ENCODE assay signal across 8 mouse cellular contexts in the genomic region with DNA sequence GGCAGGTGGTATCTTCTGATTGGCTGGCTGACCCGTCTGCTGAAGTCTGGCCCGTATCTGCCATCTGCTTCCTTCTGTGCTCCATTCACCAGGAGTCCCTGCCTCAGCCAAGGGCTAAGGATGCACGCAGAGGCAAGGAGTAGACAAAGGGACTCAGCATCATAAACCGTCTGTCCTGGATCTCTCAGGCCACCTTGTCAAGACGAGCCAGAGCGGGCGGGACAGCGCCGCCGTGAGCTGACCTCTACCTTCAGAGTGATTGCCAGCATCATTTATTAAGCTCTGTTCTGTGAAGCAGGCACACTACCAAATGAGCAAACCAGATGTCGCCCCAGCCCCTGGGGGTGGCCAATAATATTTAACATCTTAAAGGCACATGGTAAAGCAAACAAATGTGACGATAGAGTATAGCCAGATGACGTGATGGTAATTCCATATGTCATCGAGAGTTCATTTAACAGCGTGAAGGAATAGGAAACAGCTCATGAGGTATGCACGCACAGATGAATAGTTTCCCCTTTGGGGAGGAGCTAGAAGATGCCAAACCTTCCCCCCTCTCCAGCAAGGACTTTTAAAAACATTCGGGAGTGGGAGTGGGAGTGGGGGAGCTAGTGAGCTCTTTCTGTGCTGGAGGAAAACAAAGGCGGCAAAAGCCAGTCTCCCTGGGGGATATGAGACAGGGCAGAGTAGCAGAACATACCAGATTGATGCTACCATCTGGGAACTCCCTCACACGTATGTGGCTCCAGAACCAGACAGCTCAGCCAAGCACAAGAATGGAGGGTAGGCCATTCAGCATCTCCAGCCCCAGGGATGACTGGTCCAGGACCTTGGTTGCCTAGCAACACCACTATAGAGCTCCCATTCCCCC.
DNase-seq lines count a peak whose midpoint lies in the region; ATAC-seq and TF ChIP-seq lines count a peak whose summit lies in the region.

No protein-coding gene starts in this region.

- TF ChIP-seq CTCF in kidney, adult 2 months (conservative IDR thresholded peaks at IDR 0.05; ENCODE audit: insufficient read depth, insufficient read length, low read depth, low read length), result no peak

- H3K27ac ChIP-seq in intestine, embryonic 16.5 days (ENCODE audit: low read length), result no peak overlapping the region
- no peak overlapping the region for H3K27ac ChIP-seq in intestine, embryonic 15.5 days
- peak overlapping the region; percentile 56; the same call in 1 of the 2 replicates for H3K27ac ChIP-seq in forebrain, embryonic 10.5 days
- peak overlapping the region; percentile 68 for H3K27ac ChIP-seq in neural tube, embryonic 15.5 days (replicated peaks)
- H3K27ac ChIP-seq in kidney, adult 2 months (ENCODE audit: insufficient read depth, low read depth, low read length), result no peak overlapping the region
- H3K27ac ChIP-seq in liver, embryonic 12.5 days, result no peak overlapping the region

- H3K9me3 ChIP-seq in intestine, embryonic 16.5 days (ENCODE audit: control insufficient read depth, low read length), result no peaks in the 10 kb centered on the region
- no peaks in the 10 kb centered on the region for H3K9me3 ChIP-seq in intestine, embryonic 15.5 days
- H3K9me3 ChIP-seq in forebrain, embryonic 10.5 days, result no peaks in the 10 kb centered on the region
- no peaks in the 10 kb centered on the region for H3K9me3 ChIP-seq in neural tube, embryonic 15.5 days (replicated peaks)
- H3K9me3 ChIP-seq in liver, embryonic 12.5 days (replicated peaks), result no peaks in the 10 kb centered on the region

- no peaks in the 10 kb centered on the region for H3K36me3 ChIP-seq in intestine, embryonic 16.5 days (ENCODE audit: control insufficient read depth, insufficient read depth, low read length)
- no peaks in the 10 kb centered on the region for H3K36me3 ChIP-seq in intestine, embryonic 15.5 days
- peaks cover 51% of the 10 kb centered on the region for H3K36me3 ChIP-seq in forebrain, embryonic 10.5 days (replicated peaks)
- no peaks in the 10 kb centered on the region for H3K36me3 ChIP-seq in neural tube, embryonic 15.5 days
- no peaks in the 10 kb centered on the region for H3K36me3 ChIP-seq in kidney, adult 2 months (ENCODE audit: control insufficient read depth, insufficient read depth, low read length)
- no peaks in the 10 kb centered on the region for H3K36me3 ChIP-seq in liver, embryonic 12.5 days

- ATAC-seq in intestine, embryonic 16.5 days, result 0 out of 2 replicates have a peak, but pooled peaks have one; percentile 36
- ATAC-seq in intestine, embryonic 15.5 days, result no peak
- ATAC-seq in neural tube, embryonic 15.5 days (ENCODE audit: low FRiP score), result peak; percentile 79
- no peak for ATAC-seq in liver, embryonic 12.5 days

- TF ChIP-seq POLR2A in kidney, adult 2 months (IDR thresholded peaks at IDR 0.05; ENCODE audit: low read depth, low read length), result no peak

- 68% methylated on average over 19 of the region's 19 CpGs for WGBS in intestine, embryonic 16.5 days
- 71% methylated on average over 19 of the region's 19 CpGs for WGBS in intestine, embryonic 15.5 days
- 89% methylated on average over 19 of the region's 19 CpGs for WGBS in forebrain, embryonic 10.5 days
- WGBS in neural tube, embryonic 15.5 days, result 13% methylated on average over 19 of the region's 19 CpGs
- whole genome bisulfite sequencing in kidney, adult 2 months, result 68% methylated on average over 19 of the region's 19 CpGs
- WGBS in liver, embryonic 12.5 days (ENCODE audit: insufficient replicate concordance), result 68% methylated on average over 19 of the region's 19 CpGs

- DNase-seq in forebrain, embryonic 10.5 days (ENCODE audit: extremely low spot score, low spot score), result no peak
- DNase-seq in layer of hippocampus, postnatal 25 days (ENCODE audit: extremely low spot score in 1 of 2, low spot score in 1 of 2), result peak; percentile 48 to 51
- DNase-seq in kidney, adult 2 months, result no peak
- DNase-seq in urinary bladder, postnatal 36 days (ENCODE audit: low spot score in 2 of 2), result no peak

- H3K4me3 ChIP-seq in intestine, embryonic 16.5 days (ENCODE audit: low read length), result no peak overlapping the region
- no peak overlapping the region for H3K4me3 ChIP-seq in intestine, embryonic 15.5 days (replicated peaks)
- no peak overlapping the region for H3K4me3 ChIP-seq in forebrain, embryonic 10.5 days
- no peak overlapping the region for H3K4me3 ChIP-seq in neural tube, embryonic 15.5 days (replicated peaks)
- no peak overlapping the region for H3K4me3 ChIP-seq in kidney, adult 2 months (ENCODE audit: insufficient read depth, low read depth, low read length)
- no peak overlapping the region for H3K4me3 ChIP-seq in liver, embryonic 12.5 days

- H3K4me1 ChIP-seq in intestine, embryonic 16.5 days (ENCODE audit: control insufficient read depth, insufficient read depth, low read length), result no peaks in the 10 kb centered on the region
- H3K4me1 ChIP-seq in intestine, embryonic 15.5 days (replicated peaks), result 0 out of 2 replicates have a peak, but pooled peaks cover 3% of the 10 kb centered on the region
- H3K4me1 ChIP-seq in forebrain, embryonic 10.5 days, result peaks cover 56% of the 10 kb centered on the region
- H3K4me1 ChIP-seq in neural tube, embryonic 15.5 days, result peaks cover 62% of the 10 kb centered on the region
- no peaks in the 10 kb centered on the region for H3K4me1 ChIP-seq in kidney, adult 2 months (ENCODE audit: control insufficient read depth, insufficient read depth, low read length)
- peaks cover 5% of the 10 kb centered on the region for H3K4me1 ChIP-seq in liver, embryonic 12.5 days

- no peaks in the 10 kb centered on the region for H3K27me3 ChIP-seq in intestine, embryonic 16.5 days (replicated peaks; ENCODE audit: control insufficient read depth, insufficient read depth, low read length)
- H3K27me3 ChIP-seq in intestine, embryonic 15.5 days (replicated peaks), result no peaks in the 10 kb centered on the region
- H3K27me3 ChIP-seq in forebrain, embryonic 10.5 days (ENCODE audit: poor library complexity, severe bottlenecking), result no peaks in the 10 kb centered on the region
- H3K27me3 ChIP-seq in neural tube, embryonic 15.5 days (replicated peaks), result no peaks in the 10 kb centered on the region
- no peaks in the 10 kb centered on the region for H3K27me3 ChIP-seq in kidney, adult 2 months (replicated peaks; ENCODE audit: control insufficient read depth, insufficient read depth, low read length)
- H3K27me3 ChIP-seq in liver, embryonic 12.5 days (replicated peaks), result peaks cover 19% of the 10 kb centered on the region; the same call in 1 of the 2 replicates

- H3K9ac ChIP-seq in intestine, embryonic 16.5 days (ENCODE audit: low read depth, low read length), result no peak overlapping the region
- H3K9ac ChIP-seq in intestine, embryonic 15.5 days, result no peak overlapping the region
- no peak overlapping the region for H3K9ac ChIP-seq in neural tube, embryonic 15.5 days (replicated peaks)
- H3K9ac ChIP-seq in liver, embryonic 12.5 days, result no peak overlapping the region

- H3K4me2 ChIP-seq in intestine, embryonic 16.5 days (ENCODE audit: low read depth, low read length), result no peak overlapping the region
- no peak overlapping the region for H3K4me2 ChIP-seq in intestine, embryonic 15.5 days (replicated peaks)
- H3K4me2 ChIP-seq in neural tube, embryonic 15.5 days, result peak overlapping the region; percentile 29
- H3K4me2 ChIP-seq in liver, embryonic 12.5 days, result no peak overlapping the region

Comparison
In these comparisons a context has a peak if more than half of its experiments do, and no peak if none do; other contexts are left out.
1. ATAC-seq: peak in intestine, embryonic 16.5 days (single experiment) and neural tube, embryonic 15.5 days (single experiment); none in intestine, embryonic 15.5 days (single experiment) and liver, embryonic 12.5 days (single experiment).
2. H3K27ac ChIP-seq: peak in forebrain, embryonic 10.5 days (single experiment) and neural tube, embryonic 15.5 days (single experiment); none in intestine, embryonic 16.5 days (single experiment), intestine, embryonic 15.5 days (single experiment), kidney, adult 2 months (single experiment) and liver, embryonic 12.5 days (single experiment).
3. DNase-seq: peak in layer of hippocampus, postnatal 25 days (2 of 2); none in forebrain, embryonic 10.5 days (single experiment), kidney, adult 2 months (single experiment) and urinary bladder, postnatal 36 days (0 of 2).